Comparison of ENCODE assay signal across 18 mouse cellular contexts in genomic region chr2:73469552-73469951, GRCm38 (mm10). TPM values are rescaled to one million over a fixed set of nuclear protein-coding genes. Genes with fewer than 3 reads are reported as not detected.
DNase-seq lines count a peak whose midpoint lies in the region; ATAC-seq and TF ChIP-seq lines count a peak whose summit lies in the region.
"Had no signal": no experiment of that assay in that cellular context is flagged by ENCODE, and none has a peak within 500 bp of the region (broad histone marks: within the 10 kb centered on the region; RNA-seq: fewer than 3 reads in every experiment).

No protein-coding gene starts in this region.

- no peak overlapping the region for H3K4me2 ChIP-seq in limb, embryonic 13.5 days (replicated peaks)
- H3K4me2 ChIP-seq in midbrain, postnatal 0 days (ENCODE audit: low read depth, low read length, poor library complexity, severe bottlenecking), result no peak overlapping the region
- H3K4me2 ChIP-seq: hindbrain, embryonic 12.5 days had no signal

- no peak overlapping the region for H3K4me3 ChIP-seq in heart, adult 2 months
- no peak overlapping the region for H3K4me3 ChIP-seq in heart, embryonic 10.5 days
- no peak overlapping the region for H3K4me3 ChIP-seq in thymus, adult 2 months (ENCODE audit: control insufficient read depth, insufficient read depth, low read length)
- H3K4me3 ChIP-seq in limb, embryonic 13.5 days, result no peak overlapping the region
- no peak overlapping the region for H3K4me3 ChIP-seq in midbrain, postnatal 0 days (ENCODE audit: low read depth, low read length)
- H3K4me3 ChIP-seq: hindbrain, embryonic 12.5 days; left cerebral cortex, adult 2 months had no signal

- TF ChIP-seq EP300 in heart, adult 2 months (IDR thresholded peaks at IDR 0.05; ENCODE audit: insufficient read depth, low read depth, low read length), result no peak

- ATAC-seq in limb, embryonic 13.5 days (ENCODE audit: low FRiP score, low read depth), result no peak
- ATAC-seq in midbrain, postnatal 0 days (ENCODE audit: low FRiP score), result no peak
- ATAC-seq: forebrain, embryonic 14.5 days; intestine, postnatal 0 days had no signal

- H3K27ac ChIP-seq in heart, adult 2 months, result peak overlapping the region; percentile 72
- no peak overlapping the region for H3K27ac ChIP-seq in heart, embryonic 10.5 days
- H3K27ac ChIP-seq in thymus, adult 2 months (ENCODE audit: control insufficient read depth, insufficient read depth, low read length), result peak overlapping the region; percentile 46; the same call in 1 of the 2 replicates
- 0 out of 2 replicates have a peak overlapping the region, but pooled peaks have one; percentile 16 for H3K27ac ChIP-seq in limb, embryonic 13.5 days
- H3K27ac ChIP-seq in midbrain, postnatal 0 days (ENCODE audit: low read depth, low read length), result no peak overlapping the region
- H3K27ac ChIP-seq: hindbrain, embryonic 12.5 days; left cerebral cortex, adult 2 months; liver, embryonic 14.5 days had no signal

- no peak overlapping the region for H3K9ac ChIP-seq in heart, adult 2 months (ENCODE audit: low read depth, low read length)
- no peak overlapping the region for H3K9ac ChIP-seq in limb, embryonic 13.5 days
- no peak overlapping the region for H3K9ac ChIP-seq in midbrain, postnatal 0 days (replicated peaks; ENCODE audit: low read length, poor library complexity, severe bottlenecking)
- H3K9ac ChIP-seq: hindbrain, embryonic 12.5 days; liver, embryonic 14.5 days had no signal

- WGBS in heart, adult 2 months, result 42% methylated on average over 6 of the region's 6 CpGs
- 81% methylated on average over 6 of the region's 6 CpGs for WGBS in heart, embryonic 10.5 days
- 62% methylated on average over 6 of the region's 6 CpGs for WGBS in thymus, adult 2 months
- WGBS in limb, embryonic 13.5 days, result 87% methylated on average over 6 of the region's 6 CpGs
- WGBS in midbrain, postnatal 0 days, result 87% methylated on average over 6 of the region's 6 CpGs

- no peaks in the 10 kb centered on the region; the same call in 1 of the 2 replicates for H3K79me2 ChIP-seq in heart, adult 2 months (replicated peaks; ENCODE audit: control insufficient read depth, insufficient read depth, low read length)

- H3K4me1 ChIP-seq in heart, adult 2 months (ENCODE audit: control insufficient read depth, insufficient read depth, low read length), result peaks cover 26% of the 10 kb centered on the region
- H3K4me1 ChIP-seq in heart, embryonic 10.5 days, result peaks cover 10% of the 10 kb centered on the region
- H3K4me1 ChIP-seq in thymus, adult 2 months (replicated peaks; ENCODE audit: control insufficient read depth, insufficient read depth, low read length), result peaks cover 40% of the 10 kb centered on the region
- peaks cover 14% of the 10 kb centered on the region for H3K4me1 ChIP-seq in limb, embryonic 13.5 days
- H3K4me1 ChIP-seq in midbrain, postnatal 0 days (ENCODE audit: insufficient read depth, low read length), result no peaks in the 10 kb centered on the region
- H3K4me1 ChIP-seq: hindbrain, embryonic 12.5 days had no signal

- no peak for TF ChIP-seq POLR2A in heart, adult 2 months (IDR thresholded peaks at IDR 0.05; ENCODE audit: insufficient read depth, low read depth, low read length)
- no peak for TF ChIP-seq POLR2A in thymus, adult 2 months (IDR thresholded peaks at IDR 0.05; ENCODE audit: control insufficient read depth, extremely low read depth, insufficient read depth, low read length, poor library complexity)

- no peak for DNase-seq in heart, adult 2 months
- DNase-seq in heart, embryonic 10.5 days (ENCODE audit: low spot score), result no peak
- no peak for DNase-seq in thymus, adult 2 months
- no peak for DNase-seq in thymus, postnatal 14 days
- no peak for DNase-seq in adrenal gland, adult 2 months
- no peak for DNase-seq in midbrain, postnatal 0 days (ENCODE audit: low spot score)
- DNase-seq in layer of hippocampus, adult 11-12 months (ENCODE audit: low spot score), result no peak
- DNase-seq: cerebellum, adult 2 months; gastrocnemius, postnatal 10 days; kidney, postnatal 25 days; lung, postnatal 36 days; midbrain, embryonic 14.5 days had no signal

- peaks cover 2% of the 10 kb centered on the region; the same call in 1 of the 2 replicates for H3K36me3 ChIP-seq in heart, adult 2 months (ENCODE audit: control insufficient read depth, insufficient read depth, low read length)
- H3K36me3 ChIP-seq in heart, embryonic 10.5 days, result peaks cover 3% of the 10 kb centered on the region; the same call in 1 of the 2 replicates
- no peaks in the 10 kb centered on the region for H3K36me3 ChIP-seq in thymus, adult 2 months (ENCODE audit: control insufficient read depth, insufficient read depth, low read length)
- H3K36me3 ChIP-seq in limb, embryonic 13.5 days, result no peaks in the 10 kb centered on the region
- no peaks in the 10 kb centered on the region for H3K36me3 ChIP-seq in midbrain, postnatal 0 days (ENCODE audit: insufficient read depth, low read length)
- H3K36me3 ChIP-seq: hindbrain, embryonic 12.5 days had no signal

- H3K27me3 ChIP-seq in heart, adult 2 months (ENCODE audit: control insufficient read depth, insufficient read depth, low read length), result no peaks in the 10 kb centered on the region
- no peaks in the 10 kb centered on the region for H3K27me3 ChIP-seq in heart, embryonic 10.5 days (ENCODE audit: insufficient read depth, poor library complexity, severe bottlenecking)
- H3K27me3 ChIP-seq in thymus, adult 2 months (ENCODE audit: control insufficient read depth, insufficient read depth, low read length), result no peaks in the 10 kb centered on the region
- H3K27me3 ChIP-seq in limb, embryonic 13.5 days, result no peaks in the 10 kb centered on the region
- H3K27me3 ChIP-seq in midbrain, postnatal 0 days (ENCODE audit: insufficient read depth, low read length), result no peaks in the 10 kb centered on the region
- H3K27me3 ChIP-seq: hindbrain, embryonic 12.5 days had no signal

- TF ChIP-seq CTCF in heart, adult 2 months (IDR thresholded peaks at IDR 0.05), result no peak
- no peak for TF ChIP-seq CTCF in thymus, adult 2 months (IDR thresholded peaks at IDR 0.05; ENCODE audit: borderline replicate concordance, control insufficient read depth, extremely low read depth, insufficient read depth, low read length, poor library complexity)
- TF ChIP-seq CTCF in midbrain, postnatal 0 days (IDR thresholded peaks at IDR 0.05), result no peak

- intact Hi-C loops in heart, adult 2 months (cut with DNase I), result loop anchor here (2.0 kb wide), 1 partner anchor 21 kb away; no protein-coding TSS in a partner anchor

- H3K9me3 ChIP-seq in heart, embryonic 10.5 days, result no peaks in the 10 kb centered on the region
- H3K9me3 ChIP-seq in limb, embryonic 13.5 days, result no peaks in the 10 kb centered on the region
- no peaks in the 10 kb centered on the region for H3K9me3 ChIP-seq in midbrain, postnatal 0 days (ENCODE audit: low read length)

RNA-seq across cellular contexts. Expression of gene Wipf1, which starts 60.0 kb away (rescaled TPM):
- total RNA-seq in heart, adult 2 months (2021), result 10 to 100 TPM; 12.9 to 17.0 TPM
- polyA plus RNA-seq in heart, adult 2 months (2012; rRNA removed), result 6.0 and 6.6 TPM in 2 replicates
- 6.8 and 7.8 TPM in 2 replicates for polyA plus RNA-seq in heart, embryonic 10.5 days (2016; fragmentation: Nextera tagmentation; extraction: Ambion mirVana)
- polyA plus RNA-seq in thymus, adult 2 months (2012; rRNA removed), result 56.6 and 68.0 TPM in 2 replicates
- 14.6 and 16.2 TPM in 2 replicates for polyA plus RNA-seq in limb, embryonic 13.5 days (2015; fragmentation: Nextera tagmentation; extraction: Ambion mirVana)
- 10 to 100 TPM; 13.4 to 19.7 TPM for total RNA-seq in adrenal gland, adult 2 months (2021)
- polyA plus RNA-seq in adrenal gland, adult 2 months (2012; rRNA removed), result 16.8 and 17.4 TPM in 2 replicates
- 1.8 and 4.3 TPM in 2 replicates for total RNA-seq in midbrain, postnatal 0 days (2014; rRNA removed)
- polyA plus RNA-seq in midbrain, postnatal 0 days (2015; fragmentation: Nextera tagmentation; extraction: Ambion mirVana), result 2.1 and 2.4 TPM in 2 replicates

Comparison
In these comparisons a context has a peak if more than half of its experiments do, and no peak if none do; other contexts are left out.
1. H3K27ac ChIP-seq: peak in heart, adult 2 months (single experiment), thymus, adult 2 months (single experiment) and limb, embryonic 13.5 days (single experiment); none in heart, embryonic 10.5 days (single experiment) and midbrain, postnatal 0 days (single experiment).